Comparison of ENCODE assay signal across 12 mouse cellular contexts in the genomic region with DNA sequence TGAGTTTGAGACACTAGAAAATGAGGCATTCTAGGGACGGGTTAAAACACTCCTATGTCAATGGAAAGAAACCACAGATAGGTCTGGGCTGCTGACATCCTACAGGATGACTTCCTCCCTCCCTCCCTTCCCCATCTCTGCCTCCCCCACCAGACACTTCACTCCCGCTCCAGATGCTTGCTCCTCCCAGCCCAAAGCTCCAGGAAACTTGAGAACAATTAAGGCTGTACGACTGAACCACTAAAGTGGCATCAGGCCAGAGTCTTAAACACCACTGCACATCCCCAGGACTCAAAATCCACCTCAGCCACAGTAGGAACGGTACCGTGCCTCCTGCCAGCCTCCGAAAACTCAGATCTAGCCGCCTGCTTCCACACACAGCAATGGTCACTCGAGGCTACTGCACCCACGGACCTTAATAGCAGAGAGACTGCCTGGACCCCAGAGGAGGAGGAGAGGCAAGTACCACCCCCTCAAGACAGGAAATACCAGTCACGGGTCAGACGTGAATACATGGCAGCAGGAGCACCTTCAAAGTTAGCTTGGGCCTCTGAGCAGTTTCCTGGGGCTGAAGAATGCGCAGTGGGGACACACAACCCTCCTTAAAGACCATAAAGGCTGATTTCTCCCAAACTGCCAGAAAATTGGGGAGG. TPM values are rescaled to one million over a fixed set of nuclear protein-coding genes. Genes with fewer than 3 reads are reported as not detected.
DNase-seq lines count a peak whose midpoint lies in the region; ATAC-seq and TF ChIP-seq lines count a peak whose summit lies in the region.
"Had no signal": no experiment of that assay in that cellular context is flagged by ENCODE, and none has a peak within 500 bp of the region (broad histone marks: within the 10 kb centered on the region; RNA-seq: fewer than 3 reads in every experiment).

No protein-coding gene starts in this region.

- H3K27ac ChIP-seq in kidney, embryonic 15.5 days, result peak overlapping the region; percentile 86
- H3K27ac ChIP-seq in embryonic facial prominence, embryonic 13.5 days, result peak overlapping the region; percentile 89
- peak overlapping the region; percentile 47; the same call in 1 of the 2 replicates for H3K27ac ChIP-seq in intestine, embryonic 14.5 days (ENCODE audit: low read depth)
- no peak overlapping the region for H3K27ac ChIP-seq in midbrain, embryonic 15.5 days
- H3K27ac ChIP-seq: macrophage; neural tube, embryonic 12.5 days had no signal

- peaks cover 76% of the 10 kb centered on the region for H3K36me3 ChIP-seq in kidney, embryonic 15.5 days
- H3K36me3 ChIP-seq in embryonic facial prominence, embryonic 13.5 days, result peaks cover 55% of the 10 kb centered on the region
- peaks cover 50% of the 10 kb centered on the region for H3K36me3 ChIP-seq in intestine, embryonic 14.5 days (ENCODE audit: control insufficient read depth, insufficient read depth, low read length)
- no peaks in the 10 kb centered on the region for H3K36me3 ChIP-seq in myocyte (ENCODE audit: control insufficient read depth, insufficient read depth)
- H3K36me3 ChIP-seq in midbrain, embryonic 15.5 days (replicated peaks), result peaks cover 19% of the 10 kb centered on the region; the same call in 1 of the 2 replicates

- no peaks in the 10 kb centered on the region for H3K9me3 ChIP-seq in kidney, embryonic 15.5 days (replicated peaks)
- no peaks in the 10 kb centered on the region for H3K9me3 ChIP-seq in embryonic facial prominence, embryonic 13.5 days
- no peaks in the 10 kb centered on the region for H3K9me3 ChIP-seq in intestine, embryonic 14.5 days (ENCODE audit: control insufficient read depth, low read length)
- H3K9me3 ChIP-seq in midbrain, embryonic 15.5 days, result no peaks in the 10 kb centered on the region
- H3K9me3 ChIP-seq: neural tube, embryonic 12.5 days had no signal

- 14% methylated on average over 12 of the region's 12 CpGs for WGBS in kidney, embryonic 15.5 days
- WGBS in embryonic facial prominence, embryonic 13.5 days, result 18% methylated on average over 12 of the region's 12 CpGs
- WGBS in intestine, embryonic 14.5 days, result 32% methylated on average over 12 of the region's 12 CpGs
- 70% methylated on average over 12 of the region's 12 CpGs for WGBS in midbrain, embryonic 15.5 days

- peak overlapping the region; percentile 49 for H3K4me2 ChIP-seq in kidney, embryonic 15.5 days
- peak overlapping the region; percentile 42 for H3K4me2 ChIP-seq in embryonic facial prominence, embryonic 13.5 days
- H3K4me2 ChIP-seq in intestine, embryonic 14.5 days (ENCODE audit: low read length), result peak overlapping the region; percentile 0; the same call in 1 of the 2 replicates
- H3K4me2 ChIP-seq in myocyte (ENCODE audit: low read depth), result peak overlapping the region; percentile 32
- H3K4me2 ChIP-seq in midbrain, embryonic 15.5 days, result no peak overlapping the region
- H3K4me2 ChIP-seq: neural tube, embryonic 12.5 days had no signal

- ATAC-seq in kidney, embryonic 15.5 days (replicated peaks; ENCODE audit: low FRiP score), result peak; percentile 85
- ATAC-seq in embryonic facial prominence, embryonic 13.5 days (ENCODE audit: insufficient number of reproducible peaks, insufficient read depth, low FRiP score, low TSS enrichment, low read depth), result peak; percentile 48
- ATAC-seq in intestine, embryonic 14.5 days (replicated peaks; ENCODE audit: low FRiP score, low TSS enrichment, low read depth), result no peak; the same call in 1 of the 2 replicates
- ATAC-seq in midbrain, embryonic 15.5 days (replicated peaks), result no peak

- peak overlapping the region; percentile 17 for H3K4me3 ChIP-seq in kidney, embryonic 15.5 days (replicated peaks)
- H3K4me3 ChIP-seq in embryonic facial prominence, embryonic 13.5 days, result no peak overlapping the region
- H3K4me3 ChIP-seq in intestine, embryonic 14.5 days (ENCODE audit: low read depth, low read length), result no peak overlapping the region
- no peak overlapping the region for H3K4me3 ChIP-seq in myocyte
- no peak overlapping the region for H3K4me3 ChIP-seq in midbrain, embryonic 15.5 days
- H3K4me3 ChIP-seq: neural tube, embryonic 12.5 days had no signal

- no peak for DNase-seq in kidney, adult 8-10 months
- DNase-seq in intestine, embryonic 14.5 days (ENCODE audit: low spot score), result no peak
- DNase-seq in layer of hippocampus, adult 11-12 months (ENCODE audit: low spot score), result no peak
- DNase-seq in thymus, postnatal 10 days (ENCODE audit: low spot score in 2 of 2), result no peak
- DNase-seq: cerebellum, adult 18-20 months had no signal

- H3K27me3 ChIP-seq in kidney, embryonic 15.5 days, result no peaks in the 10 kb centered on the region
- H3K27me3 ChIP-seq in embryonic facial prominence, embryonic 13.5 days, result no peaks in the 10 kb centered on the region
- no peaks in the 10 kb centered on the region for H3K27me3 ChIP-seq in intestine, embryonic 14.5 days (replicated peaks; ENCODE audit: control insufficient read depth, insufficient read depth, low read length)
- H3K27me3 ChIP-seq in myocyte (ENCODE audit: control insufficient read depth, insufficient read depth, insufficient read length), result no peaks in the 10 kb centered on the region
- no peaks in the 10 kb centered on the region for H3K27me3 ChIP-seq in midbrain, embryonic 15.5 days (replicated peaks)
- H3K27me3 ChIP-seq: neural tube, embryonic 12.5 days had no signal

- no peak for TF ChIP-seq POLR2A in myocyte (IDR thresholded peaks at IDR 0.05; ENCODE audit: insufficient read length, low read depth)

- H3ac ChIP-seq in myocyte (ENCODE audit: control insufficient read depth, insufficient read length), result no peak overlapping the region

- no peak overlapping the region for H3K9ac ChIP-seq in kidney, embryonic 15.5 days
- H3K9ac ChIP-seq in embryonic facial prominence, embryonic 13.5 days, result no peak overlapping the region
- no peak overlapping the region for H3K9ac ChIP-seq in intestine, embryonic 14.5 days (ENCODE audit: low read length)
- no peak overlapping the region for H3K9ac ChIP-seq in midbrain, embryonic 15.5 days
- H3K9ac ChIP-seq: neural tube, embryonic 12.5 days had no signal

- H3K4me1 ChIP-seq in kidney, embryonic 15.5 days, result peaks cover 28% of the 10 kb centered on the region
- peaks cover 34% of the 10 kb centered on the region for H3K4me1 ChIP-seq in embryonic facial prominence, embryonic 13.5 days
- peaks cover 30% of the 10 kb centered on the region for H3K4me1 ChIP-seq in intestine, embryonic 14.5 days (replicated peaks; ENCODE audit: control insufficient read depth, insufficient read depth, low read length)
- H3K4me1 ChIP-seq in midbrain, embryonic 15.5 days, result no peaks in the 10 kb centered on the region
- H3K4me1 ChIP-seq: neural tube, embryonic 12.5 days had no signal

- H3K79me2 ChIP-seq in myocyte (ENCODE audit: control insufficient read depth, insufficient read depth), result no peaks in the 10 kb centered on the region

TF ChIP-seq in myocyte, 11 proteins besides CTCF, POLR2A, EP300 and RAD21:
- TF ChIP-seq TCF3 (IDR thresholded peaks at IDR 0.05; ENCODE audit: insufficient read length, low read depth) (no peak), MYOD1 (IDR thresholded peaks at IDR 0.05; ENCODE audit: control insufficient read depth in 1 of 3, insufficient read length in 2 of 3, low read depth in 2 of 3) (no peak), CEBPB (IDR thresholded peaks at IDR 0.05; ENCODE audit: insufficient read depth, poor library complexity, severe bottlenecking) (no peak), TCF12 (IDR thresholded peaks at IDR 0.05; ENCODE audit: insufficient read depth, poor library complexity, severe bottlenecking) (no peak)

RNA-seq across cellular contexts. Expression of gene Igf2r, which starts 35.1 kb away (rescaled TPM):
- polyA plus RNA-seq in kidney, embryonic 15.5 days (2015; fragmentation: Nextera tagmentation; extraction: Ambion mirVana), result 30.1 and 34.6 TPM in 2 replicates
- polyA plus RNA-seq in embryonic facial prominence, embryonic 13.5 days (2015; fragmentation: Nextera tagmentation; extraction: Ambion mirVana), result 27.9 and 35.4 TPM in 2 replicates
- 52.3 and 52.8 TPM in 2 replicates for polyA plus RNA-seq in intestine, embryonic 14.5 days (2014; fragmentation: Nextera tagmentation; extraction: Ambion mirVana)
- polyA plus RNA-seq in myocyte (2012; fragmentation: generic; extraction: Trizol), result 21.6 TPM
- 10.8 and 11.2 TPM in 2 replicates for polyA plus RNA-seq in midbrain, embryonic 15.5 days (2015; fragmentation: Nextera tagmentation; extraction: Ambion mirVana)

RNA-seq across cellular contexts. Expression of gene Slc22a1, which starts 58.7 kb away (rescaled TPM):
- 6.8 and 6.9 TPM in 2 replicates for polyA plus RNA-seq in kidney, embryonic 15.5 days (2015; fragmentation: Nextera tagmentation; extraction: Ambion mirVana)
- polyA plus RNA-seq in embryonic facial prominence, embryonic 13.5 days (2015; fragmentation: Nextera tagmentation; extraction: Ambion mirVana), result 0.58 TPM in 1 of 2 replicates, not detected in the other
- polyA plus RNA-seq in intestine, embryonic 14.5 days (2014; fragmentation: Nextera tagmentation; extraction: Ambion mirVana), result 0.34 TPM in 1 of 2 replicates, not detected in the other
- not detected for polyA plus RNA-seq in myocyte (2012; fragmentation: generic; extraction: Trizol)
- polyA plus RNA-seq in midbrain, embryonic 15.5 days (2015; fragmentation: Nextera tagmentation; extraction: Ambion mirVana), result not detected in 2 replicates
- polyA plus RNA-seq: forebrain, embryonic 11.5 days; macrophage; neural tube, embryonic 12.5 days had no signal

Comparison
In these comparisons a context has a peak if more than half of its experiments do, and no peak if none do; other contexts are left out.
1. ATAC-seq: peak in kidney, embryonic 15.5 days (single experiment) and embryonic facial prominence, embryonic 13.5 days (single experiment); none in intestine, embryonic 14.5 days (single experiment) and midbrain, embryonic 15.5 days (single experiment).